Mouse (Mus musculus): ENCODE data around the gene Hist1h2ab. TPM values are rescaled to one million over a fixed set of nuclear protein-coding genes. Genes with fewer than 3 reads are reported as not detected.
"Not testable (repeated sequence)": the region's sequence is repeated elsewhere in the genome, so short reads cannot be mapped to it uniquely, and the experiment has no call there.

The Hist1h2ab gene
- polyA plus RNA-seq, 1 experiment from 2014 or later, result 13.5 TPM

DNA sequence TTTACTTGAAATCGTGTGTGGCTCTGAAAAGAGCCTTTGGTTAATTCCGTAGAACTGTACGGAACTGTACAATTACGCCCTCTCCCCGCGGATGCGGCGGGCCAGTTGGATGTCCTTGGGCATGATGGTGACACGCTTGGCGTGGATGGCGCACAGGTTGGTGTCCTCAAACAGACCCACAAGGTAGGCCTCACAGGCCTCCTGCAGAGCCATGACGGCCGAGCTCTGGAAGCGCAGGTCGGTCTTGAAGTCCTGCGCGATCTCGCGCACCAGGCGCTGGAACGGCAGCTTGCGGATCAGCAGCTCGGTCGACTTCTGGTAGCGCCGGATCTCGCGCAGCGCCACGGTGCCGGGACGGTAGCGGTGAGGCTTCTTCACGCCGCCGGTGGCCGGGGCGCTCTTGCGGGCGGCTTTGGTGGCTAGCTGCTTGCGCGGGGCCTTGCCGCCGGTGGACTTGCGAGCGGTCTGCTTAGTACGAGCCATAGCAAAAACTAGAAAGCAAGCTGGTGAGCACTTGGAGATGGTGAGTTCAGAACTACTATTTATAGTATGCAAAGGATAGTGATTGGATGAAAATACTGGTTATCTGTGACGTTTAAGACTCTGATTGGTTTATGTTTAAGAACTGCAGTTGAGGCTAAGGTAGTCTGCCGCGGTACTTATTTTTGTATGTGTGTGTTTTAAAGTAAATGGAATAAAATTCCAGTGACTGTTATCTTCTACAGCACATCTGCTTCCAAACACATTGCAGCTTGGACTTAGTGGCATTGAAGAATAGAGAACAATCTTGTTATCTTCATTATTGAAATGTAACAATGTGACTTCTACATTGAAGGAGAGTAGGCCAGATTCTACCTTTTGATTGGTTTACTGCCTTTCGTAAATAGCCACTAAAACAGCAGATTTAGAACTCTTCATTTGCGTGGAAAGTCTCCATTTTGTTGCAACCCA, 11.2 kb downstream of the Hist1h2ab start, which contains the start of gene Hist1h3a:
TSS of gene Hist1h3a (minus strand) at position 516 of the 951 bp plus-strand sequence.
- DNase-seq (peak; percentile 86), ATAC-seq (ENCODE audit: low FRiP score, low TSS enrichment) (peak; percentile 68)
- H3K27ac ChIP-seq (replicated peaks; ENCODE audit: low read depth, low read length), result peak within 1 kb of the TSS; percentile 79
- not testable (repeated sequence) for H3K9me3 ChIP-seq (ENCODE audit: control insufficient read depth, low read length); H3K27me3 ChIP-seq (ENCODE audit: control insufficient read depth, insufficient read depth, low read length); H3K36me3 ChIP-seq (ENCODE audit: control insufficient read depth, insufficient read depth, low read length)
- peaks cover 31% of the 10 kb centered on the region for H3K4me1 ChIP-seq (ENCODE audit: control insufficient read depth, insufficient read depth, low read length)
- under 1% methylated on average over 35 of the region's 52 CpGs for WGBS
- peak within 1 kb of the TSS; percentile 46 for H3K4me3 ChIP-seq (replicated peaks; ENCODE audit: low read depth, low read length)
- peak within 1 kb of the TSS; percentile 77 for H3K4me2 ChIP-seq (ENCODE audit: low read length)
- H3K9ac ChIP-seq (replicated peaks; ENCODE audit: low read length), result peak within 1 kb of the TSS; percentile 34; the same call in 1 of the 2 replicates

DNA sequence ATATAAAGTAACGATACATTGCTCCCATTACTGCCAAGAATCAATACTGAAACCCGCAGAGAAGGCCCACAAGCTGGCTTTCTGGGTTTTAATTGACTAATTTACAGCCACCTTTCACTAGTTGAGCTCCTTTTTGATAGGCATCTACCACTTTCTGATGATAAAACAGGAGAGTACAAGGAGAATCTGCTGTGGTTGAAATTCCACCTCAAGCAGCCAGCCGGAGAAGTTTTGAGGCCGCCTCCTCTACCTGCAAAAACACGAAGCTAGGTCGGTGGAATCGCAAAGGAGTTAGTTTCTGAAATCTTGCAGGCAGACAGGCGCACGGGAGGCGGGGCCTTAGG, 12.3 kb downstream of the Hist1h2ab start:
- peak overlapping the region; percentile 77 for H3K4me2 ChIP-seq (ENCODE audit: low read length)
- no peak for DNase-seq
- peak overlapping the region; percentile 46 for H3K4me3 ChIP-seq (replicated peaks; ENCODE audit: low read depth, low read length)
- no peaks in the 10 kb centered on the region for H3K9me3 ChIP-seq (ENCODE audit: control insufficient read depth, low read length)
- WGBS, result 1% methylated on average over 10 of the region's 10 CpGs
- H3K27me3 ChIP-seq (ENCODE audit: control insufficient read depth, insufficient read depth, low read length), result no peaks in the 10 kb centered on the region
- H3K27ac ChIP-seq (replicated peaks; ENCODE audit: low read depth, low read length), result peak overlapping the region; percentile 79; the same call in 1 of the 2 replicates
- H3K4me1 ChIP-seq (ENCODE audit: control insufficient read depth, insufficient read depth, low read length), result peaks cover 26% of the 10 kb centered on the region
- ATAC-seq (ENCODE audit: low FRiP score, low TSS enrichment), result no peak
- no peak overlapping the region for H3K9ac ChIP-seq (replicated peaks; ENCODE audit: low read length)
- no peaks in the 10 kb centered on the region for H3K36me3 ChIP-seq (ENCODE audit: control insufficient read depth, insufficient read depth, low read length)

DNA sequence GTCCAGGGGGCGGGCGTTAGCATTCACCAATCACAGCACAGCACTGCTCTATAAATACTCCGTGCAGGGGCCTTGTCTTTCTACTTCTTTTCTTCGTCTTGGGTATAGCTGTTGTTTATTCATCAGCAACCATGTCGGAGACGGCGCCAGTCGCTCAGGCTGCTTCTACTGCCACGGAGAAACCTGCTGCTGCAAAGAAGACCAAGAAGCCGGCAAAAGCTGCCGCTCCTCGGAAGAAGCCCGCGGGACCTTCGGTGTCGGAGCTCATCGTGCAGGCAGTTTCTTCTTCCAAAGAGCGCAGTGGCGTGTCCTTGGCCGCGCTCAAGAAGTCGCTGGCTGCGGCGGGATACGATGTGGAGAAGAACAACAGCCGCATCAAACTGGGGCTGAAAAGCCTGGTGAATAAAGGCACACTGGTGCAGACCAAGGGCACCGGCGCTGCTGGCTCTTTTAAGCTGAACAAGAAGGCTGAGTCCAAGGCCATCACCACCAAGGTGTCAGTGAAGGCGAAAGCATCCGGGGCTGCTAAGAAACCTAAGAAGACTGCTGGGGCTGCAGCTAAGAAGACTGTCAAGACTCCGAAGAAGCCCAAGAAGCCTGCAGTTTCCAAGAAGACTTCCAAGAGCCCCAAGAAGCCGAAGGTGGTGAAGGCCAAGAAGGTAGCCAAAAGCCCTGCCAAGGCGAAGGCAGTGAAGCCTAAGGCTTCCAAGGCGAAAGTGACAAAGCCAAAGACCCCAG, 12.8 kb downstream of the Hist1h2ab start, which contains the start of gene Hist1h1a:
TSS of gene Hist1h1a (plus strand) at position 81 of the 738 bp plus-strand sequence.
- H3K36me3 ChIP-seq (ENCODE audit: control insufficient read depth, insufficient read depth, low read length), result no peaks in the 10 kb centered on the region
- no peaks in the 10 kb centered on the region for H3K27me3 ChIP-seq (ENCODE audit: control insufficient read depth, insufficient read depth, low read length)
- ATAC-seq (ENCODE audit: low FRiP score, low TSS enrichment), result peak; percentile 75
- DNase-seq, result peak; percentile 93
- peak within 1 kb of the TSS; percentile 79 for H3K27ac ChIP-seq (replicated peaks; ENCODE audit: low read depth, low read length)
- peaks cover 26% of the 10 kb centered on the region for H3K4me1 ChIP-seq (ENCODE audit: control insufficient read depth, insufficient read depth, low read length)
- 2% methylated on average over 34 of the region's 34 CpGs for WGBS
- no peaks in the 10 kb centered on the region for H3K9me3 ChIP-seq (ENCODE audit: control insufficient read depth, low read length)
- peak within 1 kb of the TSS; percentile 46 for H3K4me3 ChIP-seq (replicated peaks; ENCODE audit: low read depth, low read length)
- peak within 1 kb of the TSS; percentile 36 for H3K9ac ChIP-seq (replicated peaks; ENCODE audit: low read length)
- H3K4me2 ChIP-seq (ENCODE audit: low read length), result peak within 1 kb of the TSS; percentile 77

GRCm38 (mm10) chr13:23764324-23765171, 13.6 kb downstream of the Hist1h2ab start:
- Histone ChIP-seq H3K27ac (replicated peaks; ENCODE audit: low read depth, low read length) (no peak overlapping the region), H3K36me3 (ENCODE audit: control insufficient read depth, insufficient read depth, low read length) (no peaks in the 10 kb centered on the region), H3K27me3 (ENCODE audit: control insufficient read depth, insufficient read depth, low read length) (no peaks in the 10 kb centered on the region), H3K4me2 (ENCODE audit: low read length) (peak overlapping the region; percentile 77), H3K4me3 (replicated peaks; ENCODE audit: low read depth, low read length) (peak overlapping the region; percentile 46; the same call in 1 of the 2 replicates), H3K9ac (replicated peaks; ENCODE audit: low read length) (no peak overlapping the region), H3K9me3 (ENCODE audit: control insufficient read depth, low read length) (no peaks in the 10 kb centered on the region), H3K4me1 (ENCODE audit: control insufficient read depth, insufficient read depth, low read length) (peaks cover 26% of the 10 kb centered on the region)
- DNase-seq (no peak), ATAC-seq (ENCODE audit: low FRiP score, low TSS enrichment) (no peak)
- 28% methylated on average over 12 of the region's 12 CpGs for WGBS

GRCm38 (mm10) chr13:23765172-23765513, 14.2 kb downstream of the Hist1h2ab start:
- WGBS, result 66% methylated on average over 1 of the region's 1 CpGs
- Histone ChIP-seq H3K4me2 (ENCODE audit: low read length) (no peak overlapping the region), H3K36me3 (ENCODE audit: control insufficient read depth, insufficient read depth, low read length) (no peaks in the 10 kb centered on the region), H3K4me3 (replicated peaks; ENCODE audit: low read depth, low read length) (no peak overlapping the region), H3K9ac (replicated peaks; ENCODE audit: low read length) (no peak overlapping the region), H3K4me1 (ENCODE audit: control insufficient read depth, insufficient read depth, low read length) (peaks cover 23% of the 10 kb centered on the region), H3K27ac (replicated peaks; ENCODE audit: low read depth, low read length) (no peak overlapping the region), H3K9me3 (ENCODE audit: control insufficient read depth, low read length) (no peaks in the 10 kb centered on the region), H3K27me3 (ENCODE audit: control insufficient read depth, insufficient read depth, low read length) (no peaks in the 10 kb centered on the region)
- ATAC-seq (ENCODE audit: low FRiP score, low TSS enrichment), result no peak
- DNase-seq, result no peak

DNA sequence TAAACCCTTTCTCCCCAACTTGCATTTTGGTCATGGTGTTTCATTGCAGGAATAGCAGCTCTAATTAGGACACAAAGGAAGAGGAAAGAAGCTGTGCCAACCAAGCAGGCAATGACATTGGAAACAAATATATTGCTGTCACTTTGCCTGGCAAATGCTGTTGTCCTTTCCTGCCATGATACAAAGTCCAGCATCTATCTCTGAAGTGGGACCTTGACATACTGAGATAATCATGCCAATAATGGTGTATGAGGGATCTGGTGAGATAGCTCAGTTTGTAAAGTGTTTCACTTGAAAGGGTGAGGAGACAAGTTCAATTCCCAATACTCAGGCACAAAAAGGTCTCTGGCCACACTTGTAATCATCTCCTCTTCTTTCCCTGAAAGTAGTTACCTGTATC, 15.8 kb downstream of the Hist1h2ab start:
- no peak for DNase-seq
- Histone ChIP-seq H3K27me3 (ENCODE audit: control insufficient read depth, insufficient read depth, low read length) (no peaks in the 10 kb centered on the region), H3K36me3 (ENCODE audit: control insufficient read depth, insufficient read depth, low read length) (no peaks in the 10 kb centered on the region), H3K27ac (replicated peaks; ENCODE audit: low read depth, low read length) (no peak overlapping the region), H3K4me1 (ENCODE audit: control insufficient read depth, insufficient read depth, low read length) (peaks cover 18% of the 10 kb centered on the region), H3K4me2 (ENCODE audit: low read length) (no peak overlapping the region), H3K4me3 (replicated peaks; ENCODE audit: low read depth, low read length) (no peak overlapping the region), H3K9ac (replicated peaks; ENCODE audit: low read length) (no peak overlapping the region), H3K9me3 (ENCODE audit: control insufficient read depth, low read length) (no peaks in the 10 kb centered on the region)
- no peak for ATAC-seq (ENCODE audit: low FRiP score, low TSS enrichment)

DNA sequence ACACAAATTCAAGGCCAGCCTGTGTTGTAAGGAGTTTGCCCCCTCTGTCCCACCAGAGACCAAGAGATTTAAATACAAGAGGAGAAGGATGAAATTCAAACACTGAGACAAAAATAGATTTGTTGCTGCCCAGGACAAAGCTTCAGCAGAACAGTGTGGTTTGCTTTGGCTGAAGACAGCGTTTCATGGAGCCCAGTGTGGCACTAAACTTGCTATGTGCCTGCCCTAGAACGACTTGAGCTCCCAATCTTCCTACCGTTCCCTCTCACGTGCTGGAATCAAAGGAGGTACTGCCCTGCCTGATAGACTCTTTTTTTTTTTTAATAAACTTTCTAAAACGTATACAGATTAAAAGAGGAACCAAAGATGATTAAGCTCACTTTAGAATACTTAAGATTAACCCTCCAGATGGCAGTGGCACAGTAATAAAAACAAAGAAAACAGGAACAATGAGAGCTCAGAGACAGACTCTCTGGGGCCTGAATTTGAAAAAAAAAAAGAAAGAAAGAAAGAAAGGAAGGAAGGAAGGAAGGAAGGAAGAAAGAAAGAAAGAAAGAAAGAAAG, 18.0 kb downstream of the Hist1h2ab start:
- no peak overlapping the region for H3K4me2 ChIP-seq (ENCODE audit: low read length)
- H3K27me3 ChIP-seq (ENCODE audit: control insufficient read depth, insufficient read depth, low read length), result no peaks in the 10 kb centered on the region
- no peak overlapping the region for H3K4me3 ChIP-seq (replicated peaks; ENCODE audit: low read depth, low read length)
- 41% methylated on average over 5 of the region's 5 CpGs for WGBS
- no peak for DNase-seq
- H3K9me3 ChIP-seq (ENCODE audit: control insufficient read depth, low read length), result no peaks in the 10 kb centered on the region
- no peak overlapping the region for H3K27ac ChIP-seq (replicated peaks; ENCODE audit: low read depth, low read length)
- no peak for ATAC-seq (ENCODE audit: low FRiP score, low TSS enrichment)
- no peak overlapping the region for H3K9ac ChIP-seq (replicated peaks; ENCODE audit: low read length)
- no peaks in the 10 kb centered on the region for H3K36me3 ChIP-seq (ENCODE audit: control insufficient read depth, insufficient read depth, low read length)
- H3K4me1 ChIP-seq (ENCODE audit: control insufficient read depth, insufficient read depth, low read length), result peaks cover 12% of the 10 kb centered on the region

GRCm38 (mm10) chr13:23769613-23770012, 18.7 kb downstream of the Hist1h2ab start, which contains the start of gene Trim38:
Gene Trim38 (plus strand): TSS chr13:23769913.
- not testable (repeated sequence) for H3K9ac ChIP-seq (replicated peaks; ENCODE audit: low read length); H3K4me2 ChIP-seq (ENCODE audit: low read length); H3K4me1 ChIP-seq (ENCODE audit: control insufficient read depth, insufficient read depth, low read length); DNase-seq; H3K36me3 ChIP-seq (ENCODE audit: control insufficient read depth, insufficient read depth, low read length); ATAC-seq (ENCODE audit: low FRiP score, low TSS enrichment); H3K9me3 ChIP-seq (ENCODE audit: control insufficient read depth, low read length); H3K27ac ChIP-seq (replicated peaks; ENCODE audit: low read depth, low read length); H3K27me3 ChIP-seq (ENCODE audit: control insufficient read depth, insufficient read depth, low read length); H3K4me3 ChIP-seq (replicated peaks; ENCODE audit: low read depth, low read length)
- 90% methylated on average over 2 of the region's 2 CpGs for WGBS
